Mouse (Mus musculus) Muller cell, postnatal 12 days (primary cell): ENCODE data around the gene Galnt18.

ENCODE experiments used
- DNase-seq: peaks from one replicate; pipeline ENCODE4 v3.0.0-alpha.2; 2015; ENCODE audit errors: inconsistent ontology term

Gene Galnt18

GRCm38 (mm10) chr7:111486811-111487333 is 292.9 kb downstream of the Galnt18 start:
- DNase-seq: peak; percentile 84

- DNase-seq: no peak
These were observed 295.9 kb downstream of the Galnt18 start for GRCm38 (mm10) chr7:111483896-111484295.

- no peak for DNase-seq
These were observed 296.5 kb downstream of the Galnt18 start for GRCm38 (mm10) chr7:111483321-111483720.

- no peak for DNase-seq
These were observed 312.1 kb downstream of the Galnt18 start for GRCm38 (mm10) chr7:111467715-111468114.

- no peak for DNase-seq
These were observed 313.1 kb downstream of the Galnt18 start for GRCm38 (mm10) chr7:111466720-111467119.

- DNase-seq: no peak
These were observed 313.7 kb downstream of the Galnt18 start for GRCm38 (mm10) chr7:111466121-111466520.

- DNase-seq: no peak
These were observed 320.1 kb downstream of the Galnt18 start for GRCm38 (mm10) chr7:111459716-111460115.

- DNase-seq: no peak
These were observed 323.8 kb downstream of the Galnt18 start for GRCm38 (mm10) chr7:111456007-111456406.

- DNase-seq: no peak
These were observed 324.2 kb downstream of the Galnt18 start for GRCm38 (mm10) chr7:111455541-111455940.

- DNase-seq: peak; percentile 43
These were observed 327.8 kb downstream of the Galnt18 start for GRCm38 (mm10) chr7:111452000-111452399.

- DNase-seq: peak; percentile 12
These were observed 329.3 kb downstream of the Galnt18 start for GRCm38 (mm10) chr7:111450286-111451095.

GRCm38 (mm10) chr7:111433173-111433572 is 346.6 kb downstream of the Galnt18 start:
- DNase-seq: no peak

GRCm38 (mm10) chr7:111427392-111427791 is 352.4 kb downstream of the Galnt18 start:
- DNase-seq: no peak
